Mouse (Mus musculus): ENCODE results near the gene Hdac4. TPM values are rescaled to one million over a fixed set of nuclear protein-coding genes. Genes with fewer than 3 reads are reported as not detected.

Hdac4 gene
- polyA plus RNA-seq, 1 experiment from 2014 or later, result 34.7 TPM

DNA sequence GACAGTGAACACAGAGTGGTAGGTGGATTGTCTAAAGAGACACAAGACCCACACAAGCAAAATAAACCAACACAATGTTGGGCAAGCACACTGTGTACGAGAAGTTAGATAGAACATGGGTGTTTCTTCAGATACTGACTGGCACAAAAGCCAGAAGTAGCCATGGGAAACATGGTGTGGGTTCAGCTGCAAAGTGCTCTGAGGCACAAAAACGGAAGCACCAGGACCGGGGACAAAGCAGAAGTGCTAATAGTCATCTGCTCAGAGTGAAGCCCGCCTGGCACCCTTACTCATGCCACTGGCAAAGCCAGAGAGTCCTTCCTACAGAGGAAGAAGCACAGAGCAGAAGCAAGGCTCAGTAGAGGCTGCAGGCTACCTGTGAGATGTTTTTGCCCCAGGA is 143.3 kb downstream of the Hdac4 start:
- H3K9me3 ChIP-seq, result no peaks in the 10 kb centered on the region
- H3K4me1 ChIP-seq, result peaks cover 6% of the 10 kb centered on the region
- no peak overlapping the region for H3K9ac ChIP-seq
- no peak for ATAC-seq (ENCODE audit: insufficient number of reproducible peaks, insufficient read depth, low FRiP score, low TSS enrichment, low read depth)
- H3K27ac ChIP-seq, result no peak overlapping the region
- H3K27me3 ChIP-seq, result no peaks in the 10 kb centered on the region
- no peaks in the 10 kb centered on the region for H3K36me3 ChIP-seq
- no peak overlapping the region for H3K4me3 ChIP-seq
- no peak overlapping the region for H3K4me2 ChIP-seq
- WGBS, result 81% methylated on average over 4 of the region's 4 CpGs

DNA sequence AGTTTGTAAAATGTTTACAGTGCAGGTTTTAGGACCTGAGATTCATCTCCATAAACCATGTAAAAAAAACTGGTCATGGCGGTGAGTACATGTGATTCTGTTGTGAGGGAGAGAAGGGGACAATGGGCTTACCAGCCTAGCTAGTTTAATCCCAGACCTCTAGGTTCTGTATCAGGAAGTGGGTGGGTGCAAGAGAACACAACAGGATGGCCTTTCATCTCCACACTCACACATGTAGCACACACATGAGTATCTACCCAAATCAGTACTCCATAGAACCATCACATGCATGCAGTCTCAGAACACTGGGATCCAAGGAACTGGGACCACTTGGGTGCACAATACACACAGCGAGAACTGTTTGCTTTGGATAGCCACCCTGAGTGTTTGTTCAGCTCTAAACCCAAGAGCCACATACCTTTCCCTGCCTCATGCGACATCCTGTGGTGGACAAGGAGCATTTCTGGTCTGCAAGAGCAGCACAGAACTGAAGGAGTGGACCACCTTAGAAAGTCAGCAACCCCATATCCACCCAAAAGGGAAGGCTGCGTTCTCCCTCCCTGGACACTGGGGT is 143.9 kb downstream of the Hdac4 start:
- no peak for ATAC-seq (ENCODE audit: insufficient number of reproducible peaks, insufficient read depth, low FRiP score, low TSS enrichment, low read depth)
- Histone ChIP-seq H3K4me3 (no peak overlapping the region), H3K4me1 (peaks cover 6% of the 10 kb centered on the region), H3K4me2 (no peak overlapping the region), H3K9me3 (no peaks in the 10 kb centered on the region), H3K27ac (no peak overlapping the region; the same call in 1 of the 2 replicates), H3K36me3 (no peaks in the 10 kb centered on the region), H3K27me3 (no peaks in the 10 kb centered on the region), H3K9ac (no peak overlapping the region)
- WGBS, result 87% methylated on average over 4 of the region's 4 CpGs

GRCm38 (mm10) chr1:92050992-92051391 is 144.5 kb downstream of the Hdac4 start:
- no peak for ATAC-seq (ENCODE audit: insufficient number of reproducible peaks, insufficient read depth, low FRiP score, low TSS enrichment, low read depth)
- Histone ChIP-seq H3K9me3 (no peaks in the 10 kb centered on the region), H3K36me3 (no peaks in the 10 kb centered on the region), H3K4me3 (no peak overlapping the region), H3K27ac (no peak overlapping the region), H3K4me2 (no peak overlapping the region), H3K4me1 (peaks cover 8% of the 10 kb centered on the region), H3K27me3 (no peaks in the 10 kb centered on the region), H3K9ac (no peak overlapping the region)

GRCm38 (mm10) chr1:92050566-92050965 is 144.9 kb downstream of the Hdac4 start:
- peaks cover 12% of the 10 kb centered on the region for H3K4me1 ChIP-seq

GRCm38 (mm10) chr1:92048415-92049354 is 146.8 kb downstream of the Hdac4 start:
- no peak for ATAC-seq (ENCODE audit: insufficient number of reproducible peaks, insufficient read depth, low FRiP score, low TSS enrichment, low read depth)
- no peak overlapping the region for H3K4me2 ChIP-seq
- H3K27ac ChIP-seq, result no peak overlapping the region
- WGBS, result 89% methylated on average over 4 of the region's 4 CpGs
- H3K27me3 ChIP-seq, result no peaks in the 10 kb centered on the region
- H3K36me3 ChIP-seq, result no peaks in the 10 kb centered on the region
- no peak overlapping the region for H3K9ac ChIP-seq
- no peaks in the 10 kb centered on the region for H3K9me3 ChIP-seq
- H3K4me1 ChIP-seq, result peaks cover 20% of the 10 kb centered on the region
- no peak overlapping the region for H3K4me3 ChIP-seq

More at GRCm38 (mm10) chr1:92050566-92050965, 144.9 kb downstream of the Hdac4 start:
- Histone ChIP-seq H3K9ac (no peak overlapping the region), H3K27me3 (no peaks in the 10 kb centered on the region), H3K4me2 (no peak overlapping the region), H3K36me3 (no peaks in the 10 kb centered on the region), H3K4me3 (no peak overlapping the region), H3K9me3 (no peaks in the 10 kb centered on the region), H3K27ac (no peak overlapping the region)
- 47% methylated on average over 3 of the region's 3 CpGs for WGBS
- ATAC-seq (ENCODE audit: insufficient number of reproducible peaks, insufficient read depth, low FRiP score, low TSS enrichment, low read depth), result no peak

- 74% methylated on average over 1 of the region's 1 CpGs for WGBS
- Histone ChIP-seq H3K36me3 (no peaks in the 10 kb centered on the region), H3K27ac (no peak overlapping the region), H3K27me3 (no peaks in the 10 kb centered on the region), H3K4me3 (no peak overlapping the region), H3K9me3 (no peaks in the 10 kb centered on the region), H3K9ac (no peak overlapping the region), H3K4me2 (no peak overlapping the region), H3K4me1 (peaks cover 34% of the 10 kb centered on the region)
- ATAC-seq (ENCODE audit: insufficient number of reproducible peaks, insufficient read depth, low FRiP score, low TSS enrichment, low read depth), result no peak
Observed at GRCm38 (mm10) chr1:92045671-92046070, 149.8 kb downstream of the Hdac4 start.

GRCm38 (mm10) chr1:92044868-92045267 is 150.6 kb downstream of the Hdac4 start:
- Histone ChIP-seq H3K9me3 (no peaks in the 10 kb centered on the region), H3K27ac (peak overlapping the region; percentile 48; the same call in 1 of the 2 replicates), H3K9ac (no peak overlapping the region), H3K36me3 (no peaks in the 10 kb centered on the region), H3K4me3 (no peak overlapping the region), H3K4me1 (peaks cover 37% of the 10 kb centered on the region), H3K4me2 (no peak overlapping the region), H3K27me3 (no peaks in the 10 kb centered on the region)
- ATAC-seq (ENCODE audit: insufficient number of reproducible peaks, insufficient read depth, low FRiP score, low TSS enrichment, low read depth), result no peak
- WGBS, result 81% methylated on average over 3 of the region's 3 CpGs

DNA sequence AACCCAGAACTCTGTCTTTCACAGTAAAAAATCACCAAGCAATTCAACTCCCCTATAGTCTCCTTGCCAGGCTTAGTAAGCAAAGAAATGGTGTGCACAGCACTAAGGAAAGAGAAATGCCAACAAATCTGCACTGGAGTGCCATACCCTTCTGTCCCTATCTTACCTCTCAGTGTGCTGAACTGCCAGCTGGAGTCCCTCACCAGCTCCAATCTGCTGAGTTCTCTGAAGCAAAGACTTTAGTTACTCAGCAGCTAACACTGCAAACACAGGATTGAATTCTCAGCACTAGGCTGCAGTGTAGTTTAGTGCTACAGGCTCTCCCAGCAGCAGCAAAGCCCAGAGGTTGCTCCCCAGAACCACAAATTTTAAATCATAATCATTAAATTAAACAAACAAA is 151.5 kb downstream of the Hdac4 start:
- H3K27me3 ChIP-seq, result no peaks in the 10 kb centered on the region
- H3K4me1 ChIP-seq, result peaks cover 44% of the 10 kb centered on the region
- H3K4me3 ChIP-seq, result no peak overlapping the region
- no peak overlapping the region for H3K4me2 ChIP-seq
- H3K36me3 ChIP-seq, result no peaks in the 10 kb centered on the region
- no peak overlapping the region for H3K9ac ChIP-seq
- no peak for ATAC-seq (ENCODE audit: insufficient number of reproducible peaks, insufficient read depth, low FRiP score, low TSS enrichment, low read depth)
- H3K27ac ChIP-seq, result peak overlapping the region; percentile 48; the same call in 1 of the 2 replicates
- no peaks in the 10 kb centered on the region for H3K9me3 ChIP-seq

DNA sequence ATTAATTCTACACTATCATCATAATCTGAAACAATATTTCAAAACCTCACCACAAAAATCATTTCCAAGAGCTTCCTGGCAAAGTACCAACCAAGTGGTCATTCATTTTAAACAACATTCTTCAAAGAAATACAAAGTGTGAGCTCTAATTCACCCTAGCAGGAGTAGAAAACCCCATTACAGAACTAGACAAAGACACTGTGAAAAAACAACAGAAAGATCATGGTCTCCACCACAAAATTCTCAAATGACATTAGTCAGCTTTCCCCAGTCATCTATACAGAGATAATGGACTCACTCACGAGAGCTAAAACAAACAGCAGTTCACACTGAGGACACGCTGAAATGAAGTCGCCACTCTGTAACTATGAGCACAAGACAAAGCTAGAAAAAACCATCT is 153.4 kb downstream of the Hdac4 start:
- no peak overlapping the region for H3K4me3 ChIP-seq
- ATAC-seq (ENCODE audit: insufficient number of reproducible peaks, insufficient read depth, low FRiP score, low TSS enrichment, low read depth), result no peak
- no peak overlapping the region for H3K4me2 ChIP-seq
- no peaks in the 10 kb centered on the region for H3K9me3 ChIP-seq
- 49% methylated on average over 3 of the region's 3 CpGs for WGBS
- no peak overlapping the region for H3K9ac ChIP-seq
- peaks cover 49% of the 10 kb centered on the region for H3K4me1 ChIP-seq
- no peak overlapping the region for H3K27ac ChIP-seq
- H3K27me3 ChIP-seq, result no peaks in the 10 kb centered on the region
- H3K36me3 ChIP-seq, result no peaks in the 10 kb centered on the region

GRCm38 (mm10) chr1:92041290-92041689 is 154.2 kb downstream of the Hdac4 start:
- ATAC-seq (ENCODE audit: insufficient number of reproducible peaks, insufficient read depth, low FRiP score, low TSS enrichment, low read depth), result no peak
- no peaks in the 10 kb centered on the region for H3K27me3 ChIP-seq
- H3K4me3 ChIP-seq, result no peak overlapping the region
- 86% methylated on average over 3 of the region's 3 CpGs for WGBS
- peaks cover 55% of the 10 kb centered on the region for H3K4me1 ChIP-seq
- no peak overlapping the region for H3K4me2 ChIP-seq
- no peaks in the 10 kb centered on the region for H3K9me3 ChIP-seq
- no peak overlapping the region for H3K9ac ChIP-seq
- no peaks in the 10 kb centered on the region for H3K36me3 ChIP-seq
- no peak overlapping the region; the same call in 1 of the 2 replicates for H3K27ac ChIP-seq

- Histone ChIP-seq H3K9ac (no peak overlapping the region), H3K4me2 (no peak overlapping the region), H3K36me3 (peaks cover 6% of the 10 kb centered on the region; the same call in 1 of the 2 replicates), H3K27me3 (no peaks in the 10 kb centered on the region), H3K4me3 (no peak overlapping the region), H3K4me1 (peaks cover 40% of the 10 kb centered on the region), H3K9me3 (no peaks in the 10 kb centered on the region), H3K27ac (no peak overlapping the region)
- WGBS, result 16% methylated on average over 1 of the region's 1 CpGs
- peak; percentile 43; the same call in 1 of the 2 replicates for ATAC-seq (ENCODE audit: insufficient number of reproducible peaks, insufficient read depth, low FRiP score, low TSS enrichment, low read depth)
Observed at GRCm38 (mm10) chr1:92038714-92039113, 156.8 kb downstream of the Hdac4 start.

DNA sequence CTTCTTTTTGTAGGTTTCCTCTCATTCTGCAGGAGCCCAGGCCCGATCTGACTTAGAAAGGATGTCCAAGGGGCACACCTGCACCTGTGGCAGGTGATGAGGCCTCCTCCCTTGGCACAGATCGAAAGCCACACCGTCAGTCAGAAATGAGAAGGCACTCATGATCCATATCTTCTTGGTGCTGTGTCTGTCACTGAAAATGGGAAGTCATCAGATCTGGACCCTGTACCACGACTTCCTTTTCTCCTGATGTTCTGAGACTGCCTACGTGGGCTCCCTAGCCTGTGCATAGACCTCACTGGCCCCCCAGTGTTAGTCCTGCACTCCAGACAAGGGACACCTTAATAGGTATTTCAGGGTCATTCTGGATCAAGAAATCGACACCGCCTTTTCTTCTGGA is 158.5 kb downstream of the Hdac4 start:
- no peak overlapping the region for H3K27ac ChIP-seq
- no peak for ATAC-seq (ENCODE audit: insufficient number of reproducible peaks, insufficient read depth, low FRiP score, low TSS enrichment, low read depth)
- H3K4me2 ChIP-seq, result no peak overlapping the region
- H3K9ac ChIP-seq, result no peak overlapping the region
- peaks cover 8% of the 10 kb centered on the region; the same call in 1 of the 2 replicates for H3K36me3 ChIP-seq
- H3K9me3 ChIP-seq, result no peaks in the 10 kb centered on the region
- H3K4me1 ChIP-seq, result peaks cover 31% of the 10 kb centered on the region
- WGBS, result 94% methylated on average over 7 of the region's 7 CpGs
- no peak overlapping the region for H3K4me3 ChIP-seq
- H3K27me3 ChIP-seq, result no peaks in the 10 kb centered on the region

Data from embryonic facial prominence, embryonic 13.5 days (tissue).